Mouse (Mus musculus) granulocyte monocyte progenitor cell, adult 5-6 weeks (primary cell): ENCODE data around the gene Ptpn7. TPM values are rescaled to one million over a fixed set of nuclear protein-coding genes. Genes with fewer than 3 reads are reported as not detected.

Source experiments
- ATAC-seq: replicated peaks from 2 replicates; pipeline ENCODE4 v1.8.0; 2016; ENCODE audit warnings: mild to moderate bottlenecking, moderate TSS enrichment, inconsistent platforms; ENCODE audit not compliant: poor library complexity, severe bottlenecking
- total RNA-seq, 2 experiments: library from RNA; stranded (forward) in 1 of 2; stranded (reverse) in 1 of 2; fragments of 200-712, 200-1000 nt in 1 of 2; fragments of >200 nt in 1 of 2; fragmentation: Nextera tagmentation in 1 of 2; gene quantifications; 2 replicates each; pipeline ENCODE4 v1.2.3; 2014 to 2017

Ptpn7 gene
- total RNA-seq, 2 experiments from 2014 or later, result 112 to 133 TPM

DNA sequence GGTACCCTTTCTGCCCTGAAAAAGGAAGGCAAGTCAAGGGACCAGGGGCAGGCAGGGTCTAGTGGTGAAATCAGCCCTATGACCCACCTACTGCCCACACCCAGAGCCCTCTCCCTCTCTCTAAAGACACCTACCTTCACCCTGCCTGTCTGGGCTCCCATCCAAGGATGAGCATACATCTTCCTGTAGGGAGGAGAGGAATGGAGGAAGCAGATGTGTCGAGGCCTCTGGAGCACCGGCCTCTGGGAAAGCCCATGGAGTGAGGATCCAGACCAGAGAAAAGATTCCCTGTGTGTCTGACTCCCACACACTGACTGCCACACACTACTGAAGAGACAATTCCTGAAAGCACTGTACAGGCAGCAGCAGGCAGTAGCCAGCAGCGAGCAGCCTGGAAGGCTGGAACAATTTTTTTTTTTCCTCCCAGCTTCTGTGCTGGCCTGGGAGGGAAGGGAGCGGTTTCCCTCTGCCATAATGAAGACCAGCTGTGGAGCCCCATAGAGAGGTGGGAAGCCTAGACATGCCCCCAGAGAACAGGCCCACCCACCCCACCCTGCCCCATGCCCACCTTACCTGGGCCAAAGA lies 6.0 kb upstream of the Ptpn7 start:
- ATAC-seq, result no peak

DNA sequence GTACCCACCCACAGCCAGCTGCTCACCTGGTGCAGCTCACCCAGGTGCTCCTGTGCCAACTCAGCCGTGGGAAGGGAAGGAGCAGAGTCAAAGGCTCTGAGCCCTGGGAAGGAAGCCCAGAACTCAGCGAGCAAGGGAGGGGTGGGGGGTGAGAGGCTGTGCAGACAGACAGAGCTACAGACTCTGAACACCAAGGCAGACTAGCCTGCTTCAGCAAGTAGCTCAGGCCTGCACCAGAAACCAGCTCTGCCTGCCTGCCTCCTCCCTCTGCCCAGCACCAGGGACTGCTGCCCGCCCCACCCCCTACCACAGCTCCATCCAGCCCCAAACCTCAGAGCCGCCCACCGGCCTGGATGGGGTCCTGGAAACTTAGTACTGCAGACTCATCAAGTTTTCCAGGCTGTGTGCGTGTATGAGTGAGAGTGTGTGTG lies 4.5 kb upstream of the Ptpn7 start:
- no peak for ATAC-seq

DNA sequence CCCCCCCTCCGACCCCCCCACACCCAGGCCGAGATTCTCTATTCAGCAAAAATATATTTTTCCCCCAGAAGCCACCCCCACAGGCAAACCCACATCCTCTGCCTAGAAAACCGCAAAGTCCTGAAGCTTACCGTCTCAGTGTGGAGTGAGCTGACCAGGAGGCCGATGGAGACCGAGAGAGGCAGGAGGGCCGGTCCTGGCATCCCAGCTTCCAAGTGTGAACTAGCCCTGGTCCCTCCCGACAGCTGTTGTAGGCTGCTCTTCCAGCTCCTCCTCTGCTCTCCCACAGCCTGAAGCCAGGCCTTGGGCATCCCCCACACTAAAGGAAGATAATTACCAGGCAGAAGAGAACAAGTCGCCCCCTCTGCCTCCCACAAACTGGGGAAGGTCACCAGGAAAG lies 3.5 kb upstream of the Ptpn7 start:
- no peak for ATAC-seq

DNA sequence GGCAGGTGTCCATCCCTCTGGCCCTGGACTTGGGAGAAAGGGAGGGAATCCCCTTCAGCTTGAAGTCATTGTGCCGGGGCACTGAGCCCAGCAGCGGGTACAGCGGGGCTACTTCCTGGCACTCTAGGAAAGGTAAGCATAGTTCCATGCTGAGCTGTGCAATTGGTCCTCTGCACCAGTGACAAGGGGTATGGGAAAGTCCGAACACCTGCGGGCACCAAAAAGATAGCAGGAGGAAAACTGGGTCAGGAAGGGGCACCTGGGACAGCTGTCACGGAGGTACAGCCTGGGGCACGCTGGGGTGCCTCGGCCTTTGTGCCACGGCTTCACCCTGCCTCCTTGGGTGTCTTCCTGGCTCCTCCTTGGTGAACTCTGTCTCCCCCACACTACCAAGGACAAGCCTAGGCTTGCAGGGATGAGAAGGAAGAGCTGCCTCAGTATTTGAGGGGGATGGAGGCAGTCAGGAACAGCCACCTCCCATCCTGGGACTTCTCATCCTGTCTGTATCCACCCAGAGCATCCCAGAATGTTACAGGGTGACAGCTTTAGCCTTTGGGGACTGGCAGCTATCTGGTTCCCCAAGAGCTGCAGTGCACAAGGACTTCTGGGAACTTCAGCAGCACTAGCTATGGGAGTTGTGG lies 2.8 kb upstream of the Ptpn7 start:
- no peak for ATAC-seq

DNA sequence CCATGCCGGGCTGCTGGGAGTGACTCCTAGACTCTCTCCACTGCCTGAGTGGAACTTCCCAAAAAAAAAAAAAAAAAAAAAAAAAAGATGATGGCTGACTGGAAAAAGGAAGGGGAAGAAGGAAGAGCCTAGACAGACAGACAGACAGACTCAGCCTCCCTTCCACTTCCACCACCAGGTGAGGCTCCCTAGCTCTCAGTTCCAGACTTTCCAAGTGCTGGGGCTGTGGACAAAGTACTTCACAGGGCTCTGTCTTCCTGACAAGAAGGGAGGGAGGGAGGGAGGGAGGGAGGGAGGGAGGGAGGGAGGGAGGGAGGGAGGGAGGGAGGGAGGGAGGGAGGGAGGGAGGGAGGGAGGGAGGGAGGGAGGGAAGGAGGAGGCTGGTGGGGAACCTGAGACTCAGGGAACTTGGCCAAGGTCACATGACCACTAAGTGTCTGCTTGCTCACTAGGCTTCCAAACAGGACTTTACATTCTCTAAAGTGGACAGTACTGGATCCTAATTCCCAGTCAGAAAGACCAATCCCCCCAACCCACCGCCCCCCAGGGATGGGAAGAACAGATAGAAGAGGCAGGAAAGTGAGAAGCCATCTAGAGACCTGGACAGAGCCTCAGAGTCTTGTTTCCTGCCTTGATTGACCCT lies 2.0 kb upstream of the Ptpn7 start:
- no peak for ATAC-seq

DNA sequence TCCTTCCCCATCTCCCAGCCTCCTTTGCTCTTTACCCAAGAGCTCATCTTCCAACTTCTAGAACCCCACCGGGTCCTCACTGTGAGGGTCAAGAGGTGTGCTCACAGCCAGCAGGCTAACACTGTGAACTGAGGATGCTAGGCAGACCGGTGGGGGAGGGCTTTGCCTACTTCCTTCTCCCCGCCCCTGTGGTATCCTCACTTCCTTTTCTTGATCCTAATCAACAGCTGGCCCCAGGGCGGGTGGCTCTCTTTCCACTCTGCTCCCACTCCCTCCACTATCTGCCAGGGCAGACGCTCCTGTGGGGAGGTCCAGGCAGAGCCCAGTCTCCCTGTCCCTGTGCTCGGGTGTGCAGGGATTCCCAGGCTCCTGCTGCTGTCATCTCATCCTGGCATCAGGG lies 1.5 kb upstream of the Ptpn7 start:
- ATAC-seq, result peak; percentile 57

DNA sequence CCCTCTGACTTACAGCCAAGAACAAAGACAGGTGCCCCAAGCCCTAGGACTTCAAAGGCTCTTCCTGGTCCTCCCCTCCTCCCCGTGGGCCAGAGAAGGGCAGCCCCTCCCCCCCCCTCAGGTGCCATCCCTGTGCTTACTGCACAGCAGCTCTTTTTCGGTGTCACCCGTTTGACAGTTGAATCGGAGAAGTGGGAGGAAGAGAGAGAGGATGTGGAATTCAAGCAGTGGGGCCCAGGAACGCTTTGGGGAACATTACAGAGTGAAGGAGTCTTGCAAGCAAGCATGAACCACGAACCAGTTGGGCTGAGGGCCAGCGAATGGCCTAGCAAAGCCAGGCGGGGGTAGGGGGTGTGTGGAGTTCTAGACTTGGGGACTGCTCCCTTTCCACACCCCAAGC lies 940 bp upstream of the Ptpn7 start:
- ATAC-seq, result no peak

DNA sequence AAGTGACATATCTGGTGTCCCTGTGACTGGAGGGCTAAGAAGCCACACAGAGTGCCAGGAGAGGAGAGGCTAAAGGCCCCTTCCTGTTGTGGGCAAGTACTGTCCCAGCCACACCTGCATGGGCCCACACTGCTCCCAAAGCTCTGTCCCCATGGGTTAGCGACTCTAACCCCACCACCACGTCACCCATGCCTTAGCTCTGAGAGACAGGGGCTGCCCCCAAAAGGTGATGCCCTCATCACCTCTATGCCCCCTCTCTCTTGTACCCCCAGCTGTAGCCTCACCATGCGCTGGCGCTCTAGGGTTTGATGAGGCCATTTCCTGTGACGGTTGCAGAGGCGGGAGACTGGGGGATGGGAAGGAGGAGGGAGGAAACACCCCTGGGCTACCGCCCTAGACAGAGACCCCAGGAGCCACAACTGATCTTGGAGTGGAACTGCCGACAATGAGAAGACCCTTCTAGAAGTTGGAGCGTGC lies 431 bp downstream of the Ptpn7 start:
- ATAC-seq, result peak; percentile 38

DNA sequence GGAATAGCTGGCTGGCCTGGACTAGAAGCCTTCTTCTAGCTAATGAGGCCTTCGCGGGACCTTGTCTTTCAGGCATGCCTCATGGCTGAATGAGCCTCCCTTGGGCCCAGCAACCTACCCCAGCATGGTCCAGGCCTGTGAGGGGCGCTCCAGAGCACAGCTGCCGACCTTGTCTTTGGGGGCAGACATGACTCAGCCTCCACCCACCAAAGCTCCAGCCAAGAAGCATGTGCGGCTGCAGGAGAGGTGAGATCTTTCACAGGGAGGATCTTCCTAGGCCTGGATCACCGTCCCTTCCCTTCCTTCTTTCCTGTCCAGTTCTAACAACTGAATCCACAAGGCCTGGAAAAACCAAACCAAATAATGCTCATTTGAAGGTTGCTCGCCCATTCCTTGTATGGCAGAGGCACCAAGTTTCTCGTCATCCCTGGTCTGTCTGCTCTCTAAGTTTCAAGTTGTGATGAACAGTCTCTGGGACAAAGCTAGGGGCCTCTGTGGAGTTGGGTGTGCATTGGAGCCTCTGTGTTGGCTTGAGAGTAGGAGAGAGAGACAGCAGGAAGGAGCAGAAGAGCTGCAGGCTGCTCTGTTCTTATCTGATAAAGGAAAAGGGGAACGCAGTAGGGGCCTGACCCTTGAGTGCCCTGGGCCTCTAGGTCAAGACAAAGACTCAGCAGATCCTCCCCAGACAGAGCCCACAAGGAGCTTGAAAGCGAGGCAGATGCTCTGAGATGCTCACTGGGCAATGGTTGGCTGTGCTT lies 1.4 kb downstream of the Ptpn7 start:
- no peak for ATAC-seq

DNA sequence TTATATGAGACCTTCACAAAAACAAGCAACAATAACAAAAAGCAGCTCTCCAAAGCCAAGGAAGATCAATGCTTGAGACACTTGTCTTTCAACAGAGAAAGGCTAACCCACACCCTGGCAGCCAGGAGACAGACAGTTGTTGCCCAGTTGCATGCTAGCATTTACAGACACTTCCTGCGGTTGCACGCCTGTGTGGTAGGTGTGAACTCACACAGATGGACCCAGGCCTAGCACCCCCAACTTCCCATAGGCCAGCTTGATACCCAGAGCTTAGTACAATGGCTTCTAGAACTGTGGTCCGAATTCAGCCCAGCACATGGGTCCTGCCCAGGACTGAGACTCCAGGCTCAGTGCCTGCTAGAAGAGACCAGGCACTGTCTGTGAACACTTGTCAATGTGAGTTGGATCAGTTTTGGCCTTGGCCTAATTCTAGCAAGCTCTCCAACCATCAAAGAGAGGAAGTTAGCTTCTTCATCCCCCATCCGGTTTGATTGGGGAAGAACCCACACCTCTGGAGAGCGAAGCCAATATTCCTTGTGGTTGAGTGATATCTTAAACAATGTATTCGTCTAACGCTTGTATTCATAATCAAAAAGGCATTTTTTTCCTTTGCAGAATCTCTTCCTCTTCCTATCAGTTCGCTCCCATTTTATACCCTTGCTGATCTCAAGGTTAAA lies 2.7 kb downstream of the Ptpn7 start:
- no peak for ATAC-seq

DNA sequence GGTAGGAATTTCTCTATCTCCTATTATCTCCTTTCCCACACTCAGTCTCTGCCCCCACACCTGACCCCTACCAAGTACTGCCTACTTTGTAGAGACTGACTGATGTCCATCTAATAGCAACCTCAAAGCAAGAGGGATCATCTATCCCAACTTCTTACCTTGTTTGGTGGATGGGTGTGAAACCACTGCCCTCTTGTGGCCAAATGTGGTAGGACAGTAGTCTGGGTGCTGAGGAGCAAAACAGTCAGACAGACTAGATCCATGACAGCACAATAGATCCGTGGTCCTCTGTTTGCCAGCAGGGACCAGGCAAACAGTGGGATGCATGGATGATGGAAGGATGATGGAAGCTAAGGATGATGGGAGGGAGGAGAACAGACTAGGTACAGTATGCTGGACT lies 4.0 kb downstream of the Ptpn7 start:
- 0 out of 2 replicates have a peak, but pooled peaks have one; percentile 19 for ATAC-seq

DNA sequence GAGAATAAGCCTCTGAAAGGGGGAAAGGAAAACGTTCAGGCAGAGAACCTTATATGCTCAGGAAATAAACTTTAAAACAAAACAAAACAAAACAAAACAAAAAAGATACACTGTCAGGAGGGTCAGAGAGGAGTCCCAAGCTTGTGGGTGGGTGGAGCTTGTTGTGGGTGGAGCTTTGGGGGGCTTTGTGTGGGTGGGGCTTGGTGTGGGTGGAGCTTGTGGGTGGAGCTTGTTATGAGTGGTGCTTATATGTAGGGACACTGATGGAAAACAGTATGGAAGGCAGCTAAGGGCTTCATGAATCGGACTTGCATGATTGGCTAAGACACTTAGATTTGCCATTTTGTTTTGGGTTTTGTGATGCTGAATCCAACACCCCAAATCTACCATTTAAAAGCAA lies 7.4 kb downstream of the Ptpn7 start:
- ATAC-seq, result peak; percentile 47; the same call in 1 of the 2 replicates

DNA sequence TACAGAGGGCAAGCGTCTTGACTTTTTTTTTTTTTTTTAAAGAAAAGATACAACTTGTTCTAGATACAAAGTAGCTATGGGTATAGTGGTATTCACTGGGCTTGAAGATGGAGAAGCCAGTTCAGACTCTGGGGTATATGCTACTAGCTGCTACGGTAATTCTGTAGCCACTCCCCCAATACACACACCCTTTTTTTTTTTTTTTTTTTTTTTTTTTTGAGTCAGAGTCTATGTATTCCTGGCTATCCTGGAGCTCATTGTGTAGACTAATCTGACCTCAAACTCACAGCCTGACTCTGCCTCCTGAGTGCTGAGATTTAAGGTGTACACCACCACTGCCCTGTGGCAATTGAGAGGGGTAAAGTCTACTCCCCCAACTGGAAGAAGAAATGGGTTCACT lies 10.0 kb downstream of the Ptpn7 start:
- no peak for ATAC-seq

DNA sequence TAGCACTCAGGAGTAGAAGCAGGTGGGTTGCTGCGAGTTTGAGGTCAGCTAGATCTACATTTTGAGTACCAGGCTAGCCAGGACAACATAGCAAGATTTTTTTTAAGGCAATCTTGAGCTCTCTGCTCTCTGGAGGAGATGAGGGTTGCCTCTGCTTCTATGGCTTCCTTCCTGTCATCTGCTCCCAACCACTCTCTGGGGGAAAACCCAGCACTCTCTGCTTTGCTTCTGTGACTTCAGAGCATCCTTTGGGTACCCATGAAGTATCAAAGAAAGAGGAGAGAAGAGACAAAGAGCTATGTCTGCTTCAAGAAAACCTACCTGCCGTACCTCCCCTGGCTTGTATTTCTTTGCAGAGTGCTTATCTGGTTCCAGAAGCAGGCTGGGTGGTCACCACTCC lies 11.4 kb downstream of the Ptpn7 start:
- ATAC-seq, result no peak

DNA sequence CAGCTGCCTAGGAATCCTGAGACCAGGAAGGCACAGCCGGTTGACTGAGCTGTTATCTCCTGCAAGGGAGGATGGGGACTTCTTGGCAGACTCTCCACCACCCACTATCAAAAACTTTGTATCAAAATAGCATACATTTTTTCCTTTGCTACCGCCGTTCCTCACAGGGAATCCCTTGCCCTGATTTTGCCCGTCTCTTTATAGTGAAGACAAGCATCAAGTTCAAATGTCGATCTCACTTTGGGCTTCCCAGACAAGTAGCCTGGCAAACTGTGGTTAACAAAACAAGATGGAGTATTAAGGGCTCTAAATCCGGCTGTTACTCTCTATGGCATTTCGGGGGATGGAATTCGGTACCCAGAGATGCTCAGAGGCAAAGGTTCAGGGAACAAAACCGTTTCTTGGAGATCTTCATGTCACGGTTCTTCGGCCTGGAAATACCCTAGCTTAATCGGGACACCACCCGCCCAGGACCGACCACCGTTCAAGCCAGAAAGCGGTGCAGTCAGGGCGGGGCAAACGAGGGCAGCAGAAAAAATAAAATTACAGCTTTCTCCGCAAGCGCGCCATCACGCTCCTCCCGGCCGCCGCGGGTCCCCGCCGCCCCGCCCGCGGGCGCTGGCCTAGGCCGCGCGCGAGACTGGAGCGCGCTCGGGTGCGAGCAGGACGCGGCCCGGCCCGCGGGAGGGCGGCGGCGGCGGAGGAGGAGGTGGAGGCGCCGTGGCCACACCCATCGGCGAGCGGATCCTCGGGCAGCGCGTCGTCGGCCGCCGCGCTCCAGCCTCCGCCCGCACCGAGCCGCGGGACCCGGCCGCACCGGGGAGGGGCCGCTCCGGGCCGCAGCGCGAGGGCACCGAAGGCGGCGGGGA lies 13.8 kb downstream of the Ptpn7 start, which contains the start of gene Arl8a:
Gene Arl8a, plus strand, starts transcription at position 748 of the 869 bp plus-strand sequence.
- peak; percentile 58 for ATAC-seq

DNA sequence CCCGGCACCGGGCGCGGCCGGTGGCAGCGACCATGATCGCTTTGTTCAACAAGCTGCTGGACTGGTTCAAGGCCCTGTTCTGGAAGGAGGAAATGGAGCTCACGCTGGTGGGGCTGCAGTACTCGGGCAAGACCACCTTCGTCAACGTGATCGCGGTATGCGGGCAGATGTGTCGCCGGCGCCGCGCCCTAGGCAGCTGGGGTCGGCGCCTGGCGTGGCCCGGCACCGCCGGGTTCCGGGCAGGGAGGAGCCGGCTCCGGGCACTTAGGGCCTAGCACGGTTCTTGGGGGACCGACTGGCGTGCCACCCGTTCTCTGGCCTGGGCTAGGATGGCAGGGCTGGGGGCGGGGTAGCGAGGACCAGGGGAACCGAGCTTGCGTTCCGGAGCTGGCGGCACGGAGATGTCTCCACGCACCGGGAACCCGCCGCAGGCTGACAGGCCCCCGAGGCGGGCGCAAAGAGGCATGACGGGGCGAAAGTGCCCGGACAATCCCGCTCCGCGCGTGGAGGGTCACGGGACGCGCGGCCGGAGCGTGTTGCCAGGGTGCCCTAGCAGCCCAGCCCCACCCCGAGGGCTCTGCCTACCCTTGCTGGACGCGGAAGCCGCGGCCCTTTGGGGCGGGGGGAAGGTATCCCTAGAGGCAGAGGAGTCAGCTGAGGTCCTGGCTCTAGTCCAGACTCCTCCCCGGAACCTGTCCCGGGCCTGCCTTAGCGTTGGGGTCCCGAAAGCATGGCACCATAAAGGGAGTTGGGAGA lies 14.6 kb downstream of the Ptpn7 start:
- ATAC-seq, result peak; percentile 86

DNA sequence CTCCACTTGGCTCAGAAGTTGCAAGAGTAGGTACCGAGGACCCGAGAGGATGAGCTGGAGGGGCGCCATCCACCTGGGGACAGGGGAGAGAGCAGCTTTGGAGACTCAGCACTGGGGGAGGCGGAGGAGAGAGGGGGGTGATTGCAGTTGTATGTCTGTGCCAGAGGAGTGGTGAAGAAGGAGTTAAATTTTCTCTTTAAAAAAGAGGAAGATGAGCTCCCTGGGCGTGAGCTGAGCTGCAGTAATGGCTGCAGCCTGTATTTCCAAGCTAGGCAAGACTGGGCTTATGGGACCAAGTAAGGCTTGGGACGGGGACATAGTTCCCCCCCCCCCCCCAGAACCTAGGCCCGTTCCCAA lies 15.2 kb downstream of the Ptpn7 start:
- ATAC-seq, result peak; percentile 68

DNA sequence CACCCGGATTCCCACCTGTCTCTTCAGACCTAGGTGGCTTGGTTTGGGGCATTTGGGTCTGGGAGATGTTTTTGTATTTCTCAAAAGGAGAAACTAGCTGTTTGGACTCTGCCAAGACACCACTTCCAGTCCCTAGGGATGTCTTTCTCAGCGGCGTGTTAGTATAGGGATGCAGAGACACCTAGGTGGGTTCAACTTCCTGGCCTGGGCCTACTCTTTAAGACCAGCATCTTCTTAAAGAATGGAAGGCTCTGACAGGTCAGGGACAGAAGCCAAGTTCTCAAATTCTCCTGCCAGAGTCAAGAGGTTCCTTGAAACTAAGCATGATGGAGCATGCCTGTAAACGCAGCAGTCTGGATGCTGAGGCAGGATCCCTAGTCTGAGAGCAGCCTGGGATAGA lies 16.0 kb downstream of the Ptpn7 start:
- no peak for ATAC-seq

DNA sequence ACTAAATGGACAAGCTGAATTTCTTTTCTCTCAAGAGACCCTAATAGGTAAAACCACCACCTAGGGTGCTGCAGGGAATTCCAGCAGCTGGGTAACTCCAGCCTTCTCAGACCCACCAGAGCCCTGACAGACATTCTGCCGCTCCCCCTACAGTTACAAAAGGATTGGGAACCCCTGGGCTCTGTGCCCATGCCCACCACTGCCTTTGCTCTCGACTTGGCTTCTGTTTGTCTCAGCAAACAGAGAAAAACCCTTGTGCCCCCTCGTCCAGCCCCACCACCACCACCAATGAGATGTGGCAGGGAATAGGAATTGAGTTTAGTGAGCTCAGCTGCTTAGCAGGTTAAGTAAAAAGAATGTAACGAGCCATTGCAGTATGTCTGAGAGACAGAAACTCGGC lies 16.5 kb downstream of the Ptpn7 start:
- no peak for ATAC-seq
